Mouse (Mus musculus) testis, adult 10 weeks (tissue): ENCODE data around the gene Cenpo. TPM values are rescaled to one million over a fixed set of nuclear protein-coding genes. Genes with fewer than 3 reads are reported as not detected.

ENCODE experiments used
- polyA plus RNA-seq: library from polyadenylated mRNA; stranded (reverse); fragments of 350-450 nt; fragmentation: Illumina TruSeq; extraction: RNeasy Lipid Tissue Mini Kit (QIAGEN cat#74804); gene quantifications from one replicate; pipeline ENCODE4 v1.2.3, GENCODE M21; 2014; ENCODE audit warnings: low read depth, low replicate concordance

Gene Cenpo
- polyA plus RNA-seq, result 15.2 TPM

GRCm38 (mm10) chr12:4233572-4234508, at the start of gene Cenpo, which contains the start of gene Ptrhd1:
Cenpo (minus strand) TSS chr12:4234294.
Ptrhd1 (plus strand) TSS chr12:4234027.

Other genes with a start within 250 kb of the Cenpo start
- gene Efr3b, start 195.4 kb downstream of the Cenpo start, polyA plus RNA-seq, result 0.81 TPM
- 72.1 TPM for gene Dnajc27, start 151.7 kb downstream of the Cenpo start, polyA plus RNA-seq
- 0.17 TPM for gene Adcy3, start 101.2 kb downstream of the Cenpo start, polyA plus RNA-seq
- 1.8 TPM for gene Ptrhd1, start 267 bp downstream of the Cenpo start, polyA plus RNA-seq
- 25.8 TPM for gene Ncoa1, start 242.9 kb upstream of the Cenpo start, polyA plus RNA-seq